Mouse (Mus musculus) lung, postnatal 0 days (tissue): ENCODE measurements around the gene Idh1. TPM values are rescaled to one million over a fixed set of nuclear protein-coding genes. Genes with fewer than 3 reads are reported as not detected.

Experiments
- ATAC-seq: fragments of 200-750 bp; cut with Nextera tagmentation; 2 replicates; pipeline ENCODE4 v1.8.0; 2017; ENCODE audit warnings: moderate library complexity
- DNase-seq: peaks from one replicate; pipeline ENCODE4 v3.0.0-alpha.2; 2016; ENCODE audit warnings: low spot score
- H3K27ac ChIP-seq: fragments of 300-500 bp; sonication (generic); 2 replicates; pipeline ENCODE4 v1.5.1; 2014; ENCODE audit warnings: antibody characterized with exemption, mild to moderate bottlenecking, low read length, mixed read lengths
- H3K27me3 ChIP-seq: fragments of 300-500 bp; sonication (generic); replicated peaks from 2 replicates; pipeline ENCODE4 v1.6.1; 2014; ENCODE audit warnings: low read length, mixed read lengths; ENCODE audit not compliant: insufficient read depth
- H3K36me3 ChIP-seq: fragments of 300-500 bp; sonication (generic); 2 replicates; pipeline ENCODE4 v1.6.1; 2014; ENCODE audit warnings: low read length, mixed read lengths; ENCODE audit not compliant: insufficient read depth
- H3K4me1 ChIP-seq: fragments of 300-500 bp; sonication (generic); 2 replicates; pipeline ENCODE4 v1.6.1; 2014; ENCODE audit warnings: antibody characterized with exemption, low read depth, low read length, mixed read lengths; ENCODE audit not compliant: insufficient read depth
- H3K4me2 ChIP-seq: fragments of 300-500 bp; sonication (generic); replicated peaks from 2 replicates; pipeline ENCODE4 v1.6.1; 2014; ENCODE audit warnings: low read depth, mild to moderate bottlenecking, low read length, moderate library complexity, mixed read lengths
- H3K4me3 ChIP-seq: fragments of 300-500 bp; sonication (generic); 2 replicates; pipeline ENCODE4 v1.5.1; 2014; ENCODE audit warnings: low read depth, low read length
- H3K9ac ChIP-seq: fragments of 300-500 bp; sonication (generic); replicated peaks from 2 replicates; pipeline ENCODE4 v1.6.1; 2014; ENCODE audit warnings: low read depth, mild to moderate bottlenecking
- H3K9me3 ChIP-seq: fragments of 300-500 bp; sonication (generic); 2 replicates; pipeline ENCODE4 v1.6.1; 2016; ENCODE audit warnings: low read length, mixed read lengths
- CTCF ChIP-seq: IDR thresholded peaks from 2 replicates; pipeline ENCODE4 v1.5.1; 2016; ENCODE audit warnings: antibody characterized with exemption, mild to moderate bottlenecking
- EP300 ChIP-seq: IDR thresholded peaks from 2 replicates; pipeline ENCODE4 v1.6.1; 2016; ENCODE audit warnings: antibody characterized with exemption, mild to moderate bottlenecking, control low read depth
- WGBS: fragments of 180-500 bp; shearing (Covaris S2); extraction: QIAGEN DNeasy Blood & Tissue Kit; methylation state at CpG from one replicate; pipeline ENCODE4 v1.1.7; 2014; 5-methylcytosine and 5-hydroxymethylcytosine counted together
- polyA plus RNA-seq: library from polyadenylated mRNA; unstranded; fragments of >200 nt; fragmentation: Nextera tagmentation; extraction: Ambion mirVana; gene quantifications from 2 replicates; pipeline ENCODE4 v1.2.1, GENCODE M21; 2015

Idh1 gene
- polyA plus RNA-seq, 1 experiment from 2014 or later: 143 TPM

GRCm38 (mm10) chr1:65178902-65179432 lies 7.3 kb downstream of the Idh1 start:
- WGBS: under 1% methylated on average over 39 of the region's 39 CpGs
- Histone ChIP-seq H3K27me3 (no peaks in the 10 kb centered on the region), H3K27ac (peak overlapping the region; percentile 95), H3K9me3 (no peaks in the 10 kb centered on the region), H3K36me3 (0 out of 2 replicates have a peak, but pooled peaks cover 6% of the 10 kb centered on the region), H3K4me3 (peak overlapping the region; percentile 72), H3K9ac (peak overlapping the region; percentile 55), H3K4me2 (peak overlapping the region; percentile 83), H3K4me1 (no peaks in the 10 kb centered on the region; the same call in 1 of the 2 replicates)
- peak; percentile 92 for ATAC-seq
- TF ChIP-seq EP300 (no peak), CTCF (peak; percentile 91)
- DNase-seq: peak; percentile 98

GRCm38 (mm10) chr1:65178126-65178901 lies 8.0 kb downstream of the Idh1 start:
- peak; percentile 83 for ATAC-seq
- no peaks in the 10 kb centered on the region for H3K27me3 ChIP-seq
- WGBS: under 1% methylated on average over 27 of the region's 27 CpGs
- peak overlapping the region; percentile 95 for H3K27ac ChIP-seq
- H3K4me2 ChIP-seq: peak overlapping the region; percentile 83
- TF ChIP-seq EP300: peak; percentile 6; the same call in 1 of the 2 replicates
- peak; percentile 79 for TF ChIP-seq CTCF
- peak overlapping the region; percentile 55 for H3K9ac ChIP-seq
- H3K9me3 ChIP-seq: no peaks in the 10 kb centered on the region
- DNase-seq: peak; percentile 96
- H3K4me3 ChIP-seq: peak overlapping the region; percentile 72
- no peaks in the 10 kb centered on the region; the same call in 1 of the 2 replicates for H3K4me1 ChIP-seq
- H3K36me3 ChIP-seq: 0 out of 2 replicates have a peak, but pooled peaks cover 6% of the 10 kb centered on the region

- 11% methylated on average over 3 of the region's 3 CpGs for WGBS
- TF ChIP-seq CTCF (no peak), EP300 (no peak)
- Histone ChIP-seq H3K36me3 (0 out of 2 replicates have a peak, but pooled peaks cover 6% of the 10 kb centered on the region), H3K4me1 (no peaks in the 10 kb centered on the region; the same call in 1 of the 2 replicates), H3K4me2 (peak overlapping the region; percentile 83), H3K27me3 (no peaks in the 10 kb centered on the region), H3K9me3 (no peaks in the 10 kb centered on the region), H3K27ac (peak overlapping the region; percentile 95), H3K9ac (no peak overlapping the region), H3K4me3 (peak overlapping the region; percentile 72)
- no peak for ATAC-seq
- peak; percentile 84 for DNase-seq
Observed at GRCm38 (mm10) chr1:65177452-65177851, 8.8 kb downstream of the Idh1 start.

- TF ChIP-seq EP300 (peak; percentile 32; the same call in 1 of the 2 replicates), CTCF (no peak)
- 19% methylated on average over 5 of the region's 5 CpGs for WGBS
- peak overlapping the region; percentile 83; the same call in 1 of the 2 replicates for H3K4me2 ChIP-seq
Observed at GRCm38 (mm10) chr1:65176912-65177311, 9.4 kb downstream of the Idh1 start.

GRCm38 (mm10) chr1:65176171-65176570 lies 10.1 kb downstream of the Idh1 start:
- 54% methylated on average over 4 of the region's 4 CpGs for WGBS
- no peak overlapping the region for H3K27ac ChIP-seq
- no peak for DNase-seq
- H3K4me2 ChIP-seq: 0 out of 2 replicates have a peak overlapping the region, but pooled peaks have one; percentile 14
- H3K4me3 ChIP-seq: no peak overlapping the region
- TF ChIP-seq CTCF (no peak), EP300 (no peak)
- H3K4me1 ChIP-seq: no peaks in the 10 kb centered on the region; the same call in 1 of the 2 replicates
- H3K36me3 ChIP-seq: 0 out of 2 replicates have a peak, but pooled peaks cover 6% of the 10 kb centered on the region
- no peaks in the 10 kb centered on the region for H3K27me3 ChIP-seq
- no peak overlapping the region for H3K9ac ChIP-seq
- H3K9me3 ChIP-seq: no peaks in the 10 kb centered on the region
- ATAC-seq: no peak

More at GRCm38 (mm10) chr1:65176912-65177311, 9.4 kb downstream of the Idh1 start:
- peak overlapping the region; percentile 95; the same call in 1 of the 2 replicates for H3K27ac ChIP-seq
- DNase-seq (peak; percentile 79), ATAC-seq (no peak)
- H3K9me3 ChIP-seq: no peaks in the 10 kb centered on the region
- no peak overlapping the region for H3K9ac ChIP-seq
- peak overlapping the region; percentile 72; the same call in 1 of the 2 replicates for H3K4me3 ChIP-seq
- H3K27me3 ChIP-seq: no peaks in the 10 kb centered on the region
- no peaks in the 10 kb centered on the region; the same call in 1 of the 2 replicates for H3K4me1 ChIP-seq
- H3K36me3 ChIP-seq: 0 out of 2 replicates have a peak, but pooled peaks cover 6% of the 10 kb centered on the region

- DNase-seq (no peak), ATAC-seq (no peak)
- H3K4me3 ChIP-seq: no peak overlapping the region
- TF ChIP-seq CTCF (no peak), EP300 (no peak)
- no peaks in the 10 kb centered on the region; the same call in 1 of the 2 replicates for H3K4me1 ChIP-seq
- H3K27ac ChIP-seq: no peak overlapping the region
- H3K9me3 ChIP-seq: no peaks in the 10 kb centered on the region
- 88% methylated on average over 2 of the region's 2 CpGs for WGBS
- H3K36me3 ChIP-seq: peaks cover 9% of the 10 kb centered on the region; the same call in 1 of the 2 replicates
- H3K27me3 ChIP-seq: no peaks in the 10 kb centered on the region
- no peak overlapping the region for H3K9ac ChIP-seq
- H3K4me2 ChIP-seq: no peak overlapping the region
Observed at GRCm38 (mm10) chr1:65173716-65174115, 12.6 kb downstream of the Idh1 start.
